Mouse (Mus musculus) liver (tissue): ENCODE data around the gene Nip7.
A peak's percentile ranks its signal among the peaks of the same experiment; 100 is the strongest.
"Not testable (repeated sequence)": the region's sequence is repeated elsewhere in the genome, so short reads cannot be mapped to it uniquely, and the experiment has no call there.

Experiments
- DNase-seq: peaks from one replicate; pipeline ENCODE4 v3.0.0-alpha.2; 2020; ENCODE audit warnings: mixed read lengths

Gene Nip7

DNA sequence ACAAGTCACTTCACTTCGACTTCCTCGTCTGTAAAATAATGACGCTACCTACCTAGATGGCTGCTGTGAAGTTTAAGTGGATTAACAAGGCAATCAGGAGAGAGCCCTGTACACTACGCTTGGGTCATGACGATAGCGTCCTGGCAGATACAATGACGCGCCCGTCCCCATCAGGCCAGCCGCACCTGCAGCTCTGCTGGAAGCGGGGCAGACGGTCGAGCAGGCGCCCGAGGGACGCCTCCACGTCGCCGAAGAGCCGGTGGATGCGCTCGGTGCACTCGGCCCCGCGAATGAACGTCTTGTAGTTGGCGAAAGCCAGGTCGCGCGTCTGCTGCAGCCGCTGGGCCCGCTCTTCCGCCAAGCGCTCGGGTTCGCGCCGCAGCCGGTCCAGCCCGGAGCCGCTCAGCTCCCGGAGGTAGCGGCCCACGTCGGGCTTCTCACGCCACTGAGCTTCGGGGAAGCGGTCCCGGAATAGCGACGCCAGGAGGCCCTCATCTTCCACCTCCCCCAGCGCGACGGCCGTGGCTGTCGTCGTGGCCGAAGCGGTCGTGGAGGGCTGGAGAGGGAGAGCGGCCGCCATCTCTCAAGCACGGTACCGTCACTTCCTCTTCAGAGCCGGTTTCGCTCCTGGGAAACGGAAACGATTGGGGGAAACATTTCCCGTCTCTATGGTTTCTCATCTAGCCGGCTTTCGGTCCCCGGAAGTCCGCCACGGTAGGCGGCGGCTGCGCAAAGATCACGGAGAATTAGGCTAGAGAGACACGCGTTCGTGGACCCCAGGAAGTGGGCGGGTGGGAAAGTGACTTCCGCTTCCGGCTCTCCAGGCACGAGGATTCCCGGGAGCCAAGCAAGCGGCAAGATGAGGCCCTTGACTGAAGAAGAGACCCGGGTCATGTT lies at the start of gene Nip7, which contains the start of gene Cog8:
Nip7 (plus strand) TSS at position 802 of the 897 bp plus-strand sequence.
Cog8 (minus strand) TSS at position 614 of the 897 bp plus-strand sequence.
- peak; percentile 93 for DNase-seq

DNA sequence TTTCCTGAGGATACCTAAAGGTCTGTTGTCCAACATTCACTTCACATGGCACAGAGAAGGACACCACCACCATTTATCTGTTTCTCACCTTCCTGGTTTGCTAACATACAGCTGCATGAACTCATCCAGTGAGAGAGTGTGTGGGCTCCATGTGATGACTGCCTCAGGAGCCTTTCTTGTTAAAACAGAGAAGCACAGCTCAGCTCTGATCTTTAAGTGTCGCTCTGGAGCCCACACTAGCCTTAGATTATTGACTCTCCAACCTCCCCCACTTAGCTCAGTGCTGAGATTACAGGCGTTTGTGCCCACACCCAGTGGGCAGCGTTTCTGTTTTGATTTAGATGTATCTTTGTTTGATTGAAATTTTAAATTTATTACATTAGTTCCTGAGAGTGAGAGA lies 48.9 kb upstream of the Nip7 start:
- DNase-seq: no peak

DNA sequence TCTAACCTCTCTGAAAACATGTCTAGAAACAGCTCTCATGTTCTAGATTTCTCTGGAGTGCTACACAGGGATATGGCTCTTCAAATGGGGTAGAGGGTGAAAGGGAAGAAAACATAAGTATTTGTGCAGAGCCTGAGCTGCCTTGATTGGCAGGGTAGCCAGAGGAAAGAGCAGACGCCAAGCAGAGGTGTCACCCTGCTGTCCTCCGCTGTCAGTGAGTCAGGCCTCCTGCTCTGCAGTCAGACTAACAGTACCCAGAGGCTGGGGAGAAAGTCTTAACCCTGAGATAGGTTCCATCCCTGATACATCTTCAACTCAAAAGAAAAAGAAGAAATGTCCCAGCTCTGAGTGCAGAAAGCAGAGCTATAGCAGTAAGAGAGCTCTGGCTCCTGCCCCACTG lies 44.0 kb upstream of the Nip7 start:
- no peak for DNase-seq

DNA sequence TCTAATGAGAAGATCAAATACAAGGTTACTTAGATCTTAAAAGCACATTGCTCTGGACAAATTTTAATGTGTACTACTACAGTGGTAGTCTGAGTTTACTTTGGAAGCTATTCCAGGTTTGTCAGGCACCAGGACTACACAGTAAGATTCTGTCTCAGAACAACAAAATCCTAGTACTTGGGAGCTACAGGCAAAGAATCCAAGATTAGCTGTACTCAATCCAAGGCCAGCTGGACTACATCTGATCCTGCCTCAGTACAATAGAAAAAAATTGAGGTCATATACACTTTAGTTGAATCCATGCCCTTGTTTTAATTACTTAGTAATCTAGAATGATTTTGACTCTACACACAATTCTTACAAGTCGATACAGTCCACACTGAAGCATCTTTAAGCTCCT lies 41.8 kb upstream of the Nip7 start:
- DNase-seq: no peak

DNA sequence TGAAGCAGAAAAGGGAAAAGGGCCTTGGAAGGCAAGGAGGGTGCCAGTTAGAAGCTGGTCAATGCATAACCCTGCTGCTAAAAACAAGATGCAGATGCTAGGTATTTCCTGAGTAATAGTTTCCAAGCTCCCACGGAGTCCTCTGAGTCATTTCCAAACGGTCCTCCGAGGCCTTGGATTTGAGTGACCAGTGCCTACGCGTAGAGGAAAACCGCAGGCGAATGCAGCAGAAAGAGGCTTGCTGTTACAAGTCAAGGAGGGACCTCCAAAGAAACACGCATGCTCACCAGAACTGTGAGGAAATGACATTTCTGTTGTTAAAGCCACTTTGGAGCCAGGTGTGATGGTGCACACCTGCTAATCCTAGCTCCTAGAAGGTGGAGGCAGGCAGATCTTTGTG lies 33.2 kb upstream of the Nip7 start:
- DNase-seq: no peak

DNA sequence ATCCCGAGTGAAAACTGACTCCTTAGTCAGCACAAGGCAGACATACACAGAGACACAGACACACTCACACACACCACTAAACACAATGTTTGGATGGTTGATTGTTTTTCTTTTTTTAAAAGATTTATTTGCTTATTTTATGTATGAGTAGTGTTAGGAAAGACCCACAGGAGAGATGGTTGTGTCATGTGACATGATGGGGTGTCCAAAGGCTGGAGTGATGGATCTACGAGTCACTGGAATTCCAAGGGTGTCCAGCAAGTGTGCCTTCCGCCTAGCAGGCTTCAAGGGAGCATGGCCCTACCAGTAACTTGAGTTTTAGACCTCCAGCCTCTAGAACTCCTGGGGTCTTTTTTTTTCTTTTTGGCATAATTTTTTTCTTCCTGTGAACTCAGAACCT lies 27.4 kb upstream of the Nip7 start:
- no peak for DNase-seq

DNA sequence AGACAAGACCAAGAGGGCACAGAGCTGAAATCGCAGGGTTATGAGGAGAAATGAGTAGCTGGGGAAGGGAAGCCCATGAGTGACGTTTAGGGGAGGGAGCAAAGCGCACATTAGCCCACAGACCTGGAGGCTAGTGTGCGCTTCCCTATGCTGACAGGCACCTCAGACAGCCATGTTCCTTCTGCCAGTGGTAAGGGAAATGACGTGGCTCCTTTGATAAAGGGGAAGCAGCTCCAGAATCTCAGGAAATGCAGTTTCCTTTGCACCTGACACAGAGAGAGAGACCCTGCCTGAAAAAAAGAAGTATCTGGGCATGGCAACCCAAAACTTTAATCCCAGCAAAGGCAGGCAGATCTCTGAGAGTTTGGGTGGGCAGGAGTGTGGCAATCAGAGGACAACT lies 26.6 kb upstream of the Nip7 start:
- no peak for DNase-seq

DNA sequence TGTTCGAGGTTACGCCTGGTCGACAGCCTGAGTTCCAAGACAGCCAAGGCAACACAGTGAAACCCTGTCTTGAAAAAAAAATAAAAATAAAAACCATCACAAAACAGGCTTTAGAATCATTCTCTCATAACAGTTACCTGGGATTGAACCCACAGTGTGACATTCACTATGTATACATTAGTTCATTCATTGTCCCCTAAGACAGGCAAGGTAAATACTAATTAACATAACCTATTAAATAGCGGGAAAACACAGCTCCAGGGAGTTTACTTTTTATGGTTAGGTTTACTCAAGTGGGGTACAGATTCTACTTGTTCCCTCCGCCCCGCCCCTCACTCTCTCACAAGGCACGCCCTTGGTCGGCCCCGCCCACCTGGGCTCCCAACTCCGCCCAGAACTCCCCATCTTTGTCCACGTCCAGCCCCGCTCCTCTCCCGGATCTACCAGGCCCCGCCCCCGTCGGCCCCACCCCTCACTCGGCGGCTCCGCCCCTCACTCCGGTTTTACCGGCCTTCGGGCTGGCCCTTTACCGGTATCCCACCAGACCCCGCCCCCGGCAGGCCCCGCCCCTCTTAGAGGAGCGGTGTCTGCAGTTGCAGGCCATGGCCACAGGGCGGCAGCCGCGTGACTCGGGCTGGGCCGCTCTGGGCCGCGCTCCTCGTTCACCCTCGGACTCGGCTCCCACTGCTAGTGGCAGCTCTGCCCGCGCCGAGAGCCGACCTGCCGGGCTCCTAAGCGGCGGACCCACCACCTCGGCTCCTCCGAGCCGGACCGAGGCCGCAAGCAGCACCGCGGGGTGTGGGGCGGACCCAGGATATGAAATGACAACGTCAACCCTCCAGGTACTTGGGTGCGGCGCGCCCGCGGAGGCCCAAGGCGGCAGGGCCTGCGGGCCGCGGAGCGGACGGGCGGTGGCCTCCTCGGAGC lies 25.8 kb upstream of the Nip7 start, which contains the start of gene Vps4a:
Vps4a (plus strand) TSS at position 573 of the 927 bp plus-strand sequence.
- DNase-seq: peak; percentile 98

DNA sequence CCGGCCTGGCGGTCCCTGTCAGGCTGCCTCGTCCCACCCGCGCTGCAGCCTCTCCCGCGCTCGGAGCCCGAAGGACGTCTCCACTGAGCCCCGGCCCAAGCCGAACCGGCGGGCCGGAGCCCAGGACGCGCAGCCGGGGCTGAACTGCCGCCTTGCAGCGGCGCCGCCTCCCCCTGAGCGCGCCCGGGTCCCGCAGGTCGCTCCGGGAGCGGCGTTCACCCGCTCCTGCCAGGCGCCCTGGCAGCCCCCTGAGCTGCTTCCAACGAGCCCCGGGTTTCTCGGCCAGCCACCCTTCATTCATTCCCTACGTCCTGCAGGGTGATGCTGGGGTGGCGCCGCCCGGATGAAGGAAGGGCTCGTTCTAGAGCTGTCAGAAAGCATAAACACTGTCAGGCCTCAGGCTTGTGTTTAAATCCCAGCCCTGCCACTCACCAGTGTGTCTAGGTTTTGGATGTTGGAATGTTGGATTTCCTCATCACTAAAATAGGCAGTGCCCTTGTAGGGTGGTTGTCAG lies 25.0 kb upstream of the Nip7 start:
- DNase-seq: no peak

DNA sequence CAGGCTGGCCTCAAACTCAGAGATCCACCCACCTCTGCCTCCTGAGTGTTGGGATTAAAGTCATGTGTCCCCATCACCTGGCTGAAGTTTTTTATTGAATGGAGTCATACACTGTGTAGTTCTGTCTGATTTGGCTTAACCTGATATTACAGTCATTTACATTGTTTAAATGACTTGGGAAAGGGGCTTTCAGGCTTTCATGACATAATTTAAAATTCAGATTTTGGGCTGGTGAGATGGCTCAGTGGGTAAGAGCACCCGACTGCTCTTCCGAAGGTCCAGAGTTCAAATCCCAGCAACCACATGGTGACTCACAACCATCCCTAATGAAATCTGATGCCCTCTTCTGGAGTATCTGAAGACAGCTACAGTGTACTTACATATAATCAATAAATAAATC lies 23.1 kb upstream of the Nip7 start:
- not testable (repeated sequence) for DNase-seq

DNA sequence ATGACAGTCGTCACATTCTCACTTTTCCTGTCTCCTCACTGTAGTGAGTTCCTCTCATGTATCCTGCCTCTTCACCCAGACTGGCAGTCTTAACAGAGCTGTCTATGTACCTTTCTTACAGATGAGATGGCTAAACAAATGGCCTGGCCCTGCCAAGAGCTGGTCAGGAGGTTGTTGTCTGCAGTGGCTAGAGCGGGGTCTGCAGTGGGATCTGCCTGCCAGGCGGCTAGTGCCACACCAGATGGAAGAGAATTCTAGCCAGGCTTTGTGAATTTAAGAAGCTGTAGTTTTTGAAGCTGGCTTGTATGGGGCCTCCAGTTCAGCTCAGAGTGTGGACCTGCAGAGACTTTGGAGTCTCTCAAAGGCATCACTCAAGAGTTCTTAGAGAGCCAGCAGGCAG lies 21.0 kb upstream of the Nip7 start:
- DNase-seq: no peak

DNA sequence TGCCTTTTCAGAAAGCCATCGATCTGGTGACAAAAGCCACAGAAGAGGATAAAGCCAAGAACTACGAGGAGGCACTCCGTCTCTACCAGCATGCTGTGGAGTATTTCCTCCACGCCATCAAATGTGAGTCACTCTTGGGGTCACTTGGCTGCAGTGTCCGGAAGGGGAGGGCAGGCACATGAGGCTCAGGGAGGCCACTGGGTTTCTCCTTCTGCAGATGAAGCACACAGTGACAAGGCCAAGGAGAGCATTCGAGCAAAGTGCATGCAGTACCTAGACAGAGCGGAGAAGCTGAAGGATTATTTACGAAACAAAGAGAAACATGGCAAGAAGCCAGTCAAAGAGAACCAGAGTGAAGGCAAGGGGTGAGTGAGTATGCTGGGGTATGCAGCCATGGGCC lies 20.1 kb upstream of the Nip7 start:
- DNase-seq: no peak

DNA sequence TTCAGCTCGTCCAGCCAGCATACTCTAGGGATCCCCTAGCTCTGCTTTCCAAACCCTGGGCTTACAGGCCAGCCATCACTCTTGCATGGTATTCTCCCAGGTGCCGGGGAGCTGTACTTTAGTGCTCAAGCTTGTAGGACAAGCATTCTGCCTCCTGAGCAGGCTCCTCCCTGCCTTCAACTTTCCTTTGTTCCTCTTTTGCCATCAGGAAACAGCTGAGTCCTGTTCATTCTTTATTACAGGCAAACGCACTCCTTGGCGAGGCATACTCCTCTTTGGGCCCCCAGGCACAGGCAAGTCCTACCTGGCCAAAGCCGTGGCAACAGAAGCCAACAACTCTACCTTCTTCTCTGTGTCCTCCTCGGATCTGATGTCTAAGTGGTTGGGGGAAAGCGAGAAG lies 16.0 kb upstream of the Nip7 start:
- no peak for DNase-seq

DNA sequence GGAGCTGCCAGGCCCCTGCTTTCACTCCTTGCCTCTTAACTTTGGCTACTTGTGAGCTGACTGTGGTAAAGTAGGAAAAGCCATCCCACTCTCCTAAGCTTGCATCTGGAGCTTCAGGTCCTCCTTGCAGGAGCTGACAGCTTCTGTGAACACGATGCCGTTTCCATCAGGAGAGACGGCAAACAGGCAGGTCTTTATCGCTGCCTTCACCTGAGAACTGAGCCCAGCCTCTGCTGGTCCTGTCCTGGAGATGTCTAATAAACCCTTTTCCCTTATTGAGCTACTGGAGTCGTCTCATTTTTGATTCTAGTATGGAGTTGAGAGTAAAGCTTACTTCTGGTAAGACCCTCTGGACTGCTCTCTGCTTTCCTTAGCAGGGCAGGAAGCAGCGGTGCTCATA lies 11.2 kb upstream of the Nip7 start:
- DNase-seq: no peak

DNA sequence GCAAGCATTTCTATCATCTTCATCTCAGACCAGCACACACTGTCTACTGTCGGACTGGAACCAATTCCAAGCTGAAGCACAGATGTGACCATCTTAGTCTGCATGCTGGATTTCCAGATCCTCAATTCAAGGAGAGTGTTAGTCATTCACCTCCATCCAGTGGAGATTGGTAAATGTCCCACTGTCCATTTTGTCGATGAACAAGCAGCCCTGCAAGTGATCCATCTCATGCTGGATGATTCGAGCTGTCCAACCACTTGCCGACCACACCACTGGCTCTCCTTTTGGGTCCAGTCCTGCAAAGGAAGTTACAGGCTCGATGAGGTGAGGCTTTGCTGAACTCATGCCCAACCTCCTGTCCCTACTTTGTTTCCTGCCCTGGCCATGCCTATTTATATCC lies 9.7 kb upstream of the Nip7 start:
- DNase-seq: no peak

DNA sequence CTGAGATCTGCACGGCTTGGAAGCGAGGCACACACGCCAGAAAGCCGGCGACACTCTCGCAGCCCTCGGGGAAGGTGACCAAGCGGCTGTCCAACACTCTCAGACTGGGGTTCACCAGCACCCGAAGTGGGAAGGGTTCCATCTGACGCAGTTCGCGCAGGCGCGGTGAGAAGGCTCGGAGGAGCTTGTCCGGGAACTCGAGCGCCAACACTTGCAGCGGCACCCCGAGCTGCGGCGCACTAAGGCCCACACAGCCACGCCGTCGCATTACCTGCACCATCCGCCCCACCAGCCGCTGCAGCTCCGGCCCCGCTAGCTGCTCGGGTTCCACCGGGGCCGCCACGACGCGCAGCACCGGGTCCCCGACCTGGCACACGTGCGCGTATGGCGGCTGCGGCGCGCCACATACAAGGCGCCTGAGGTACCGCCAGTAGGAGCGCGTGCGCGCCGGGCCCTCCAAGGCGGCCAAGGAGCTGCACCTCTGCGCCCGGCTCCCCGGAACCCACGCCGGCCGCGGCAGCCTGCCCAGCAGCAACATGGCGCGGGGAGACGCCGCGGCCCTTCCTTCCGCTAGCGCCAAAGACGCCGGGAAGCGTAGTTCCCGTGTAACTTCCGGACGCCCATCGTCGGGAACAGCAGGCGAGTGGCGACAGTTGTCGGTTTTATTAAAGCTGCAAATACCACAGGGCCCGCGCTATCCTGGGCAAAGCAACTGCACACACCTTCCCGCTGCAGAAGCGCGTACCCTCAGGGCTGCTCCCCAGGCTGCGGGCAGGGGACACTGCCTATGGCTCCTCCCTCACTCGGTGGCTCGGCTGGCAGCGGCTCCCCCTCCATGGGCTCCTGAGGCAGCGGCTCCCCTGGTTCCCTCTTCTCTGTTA lies 8.4 kb upstream of the Nip7 start, which contains the start of gene Pdf:
Pdf (minus strand) TSS at position 554 of the 881 bp plus-strand sequence.
- DNase-seq: peak; percentile 81

DNA sequence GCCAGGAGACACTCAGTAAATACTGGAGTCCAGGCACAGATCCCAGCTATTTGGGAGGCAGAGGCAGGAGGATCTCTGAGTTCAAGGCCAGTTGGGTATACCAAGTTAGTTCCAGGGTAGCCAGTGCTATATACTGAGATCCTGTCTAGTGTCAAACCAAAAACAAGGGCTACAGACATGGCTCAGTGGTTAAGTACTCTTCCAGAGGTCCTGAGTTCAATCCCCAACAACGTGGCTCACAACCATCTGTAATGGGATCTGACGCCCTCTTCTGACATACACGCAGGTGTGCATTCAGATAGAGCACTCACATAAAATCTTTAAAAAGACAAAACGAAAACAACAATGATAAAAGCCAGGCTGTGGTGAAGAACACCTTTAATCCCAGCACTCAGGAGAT lies 7.2 kb upstream of the Nip7 start:
- no peak for DNase-seq

DNA sequence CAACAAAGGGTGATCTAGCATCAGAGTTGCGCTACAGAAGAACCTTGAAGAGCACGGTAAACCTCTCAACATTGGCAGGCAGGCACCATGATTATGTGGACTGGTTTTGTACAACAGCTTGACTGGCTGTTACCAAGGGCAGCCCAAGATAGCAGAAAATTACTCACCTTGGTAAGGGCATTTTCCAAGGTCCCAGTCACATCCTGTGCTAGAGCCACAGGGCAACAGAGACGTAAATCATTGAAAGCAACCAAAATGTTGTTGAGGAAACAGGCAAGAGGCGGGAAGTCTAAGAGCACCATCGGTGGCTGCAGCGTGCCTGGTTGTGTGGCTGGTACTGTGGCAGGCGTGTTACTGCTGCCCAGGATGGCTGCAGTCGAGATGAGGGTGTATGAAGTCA lies 4.6 kb upstream of the Nip7 start:
- DNase-seq: no peak

DNA sequence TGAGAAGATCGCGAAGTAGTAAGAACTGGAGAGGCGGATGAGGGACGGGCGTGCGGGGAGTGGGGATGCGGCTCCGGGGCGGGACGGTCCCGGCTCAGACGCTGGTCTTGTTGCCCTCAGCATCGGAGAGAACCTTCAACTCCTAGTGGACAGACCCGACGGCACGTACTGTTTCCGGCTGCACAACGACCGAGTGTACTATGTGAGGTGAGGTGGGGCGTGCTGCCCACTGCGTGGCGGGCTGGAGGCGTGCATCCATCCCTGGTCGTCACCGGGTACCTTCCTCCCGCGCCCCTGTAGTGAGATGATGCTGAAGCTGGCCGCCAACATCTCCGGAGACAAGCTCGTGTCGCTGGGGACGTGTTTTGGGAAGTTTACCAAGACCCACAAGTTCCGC lies 294 bp downstream of the Nip7 start:
- no peak for DNase-seq

DNA sequence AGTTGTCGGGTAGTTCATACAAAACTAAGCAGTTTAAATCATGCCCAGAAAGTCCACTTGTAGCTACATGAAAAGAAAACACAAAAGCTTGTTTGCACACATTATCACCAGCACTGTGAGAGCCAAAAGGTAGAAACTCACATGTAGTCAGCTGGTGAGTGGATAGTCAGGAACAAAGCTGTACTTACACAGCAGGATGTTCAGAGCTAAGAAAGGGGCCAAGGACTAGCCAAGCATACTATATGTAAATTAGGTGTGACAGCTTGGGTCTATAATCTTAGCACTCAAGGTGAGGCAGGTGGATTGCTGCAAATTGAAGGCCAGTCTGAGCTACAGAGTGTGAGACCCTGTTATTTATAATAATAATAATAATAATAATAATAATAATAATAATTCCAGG lies 5.9 kb downstream of the Nip7 start:
- no peak for DNase-seq

DNA sequence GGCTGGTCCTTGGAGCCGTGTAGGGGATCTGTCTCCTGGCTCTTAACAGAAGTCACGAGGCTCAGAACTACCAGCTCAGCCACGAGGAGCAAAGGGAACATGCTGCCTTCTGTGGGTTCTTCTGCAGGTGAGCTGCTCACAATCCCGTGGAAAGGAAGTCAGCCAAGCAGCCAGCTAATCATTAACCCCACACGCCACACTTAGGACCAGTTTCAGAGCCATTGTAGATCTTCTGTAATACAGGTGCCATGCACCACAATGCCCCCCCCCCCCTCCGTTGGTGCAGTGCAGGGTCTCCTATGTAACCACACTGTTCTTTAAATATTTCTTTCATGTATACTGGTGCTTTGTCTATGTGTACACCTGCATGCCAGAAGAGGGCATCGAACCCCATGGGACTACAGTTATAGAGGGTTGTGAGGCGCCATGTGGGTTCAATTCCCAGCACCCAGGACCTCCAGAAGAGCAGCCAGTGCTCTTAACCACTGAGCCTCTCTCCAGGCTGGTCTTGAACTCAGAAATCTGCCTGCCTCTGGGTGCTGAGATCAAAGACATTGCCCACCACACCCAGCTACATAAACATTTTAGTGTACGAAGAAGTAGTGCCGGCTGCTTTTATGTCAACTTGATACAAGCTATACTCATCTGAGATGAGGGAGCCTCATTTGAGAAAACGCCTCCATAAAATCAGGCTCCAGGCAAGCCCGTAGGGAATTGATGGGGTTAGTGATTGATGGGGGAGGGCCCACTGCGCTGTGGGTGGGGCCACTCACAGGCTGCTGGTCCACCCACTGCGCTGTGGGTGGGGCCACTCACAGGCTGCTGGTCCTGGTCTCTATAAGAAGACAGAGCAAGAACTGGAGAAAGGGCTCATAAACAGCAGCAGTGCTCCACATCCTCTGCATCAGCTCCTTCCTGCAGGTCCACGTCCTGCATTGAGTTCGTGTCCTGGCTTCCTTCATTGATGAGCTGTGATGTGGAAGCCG lies 9.1 kb downstream of the Nip7 start, which contains the start of gene Tmed6:
Tmed6 (minus strand) TSS at position 134 of the 986 bp plus-strand sequence.
- peak; percentile 54 for DNase-seq
